Mouse (Mus musculus) liver, adult 2 months (tissue): Measurements from ENCODE around the gene Sprr2i. TPM values are rescaled to one million over a fixed set of nuclear protein-coding genes. Genes with fewer than 3 reads are reported as not detected.

ENCODE experiments used
- DNase-seq: peaks from one replicate; pipeline ENCODE4 v3.0.0-alpha.2; 2011; ENCODE audit warnings: low read depth, low spot score; ENCODE audit errors: extremely low read depth
- H3K27ac ChIP-seq: fragments of 200-500 bp; replicated peaks from 2 replicates; pipeline ENCODE4 v1.5.1; 2012; ENCODE audit warnings: low read depth, mild to moderate bottlenecking, control low read depth, inconsistent platforms, low read length; ENCODE audit not compliant: insufficient read depth
- H3K27me3 ChIP-seq: fragments of 200-500 bp; 2 replicates; pipeline ENCODE4 v1.6.1; 2012; ENCODE audit warnings: mild to moderate bottlenecking, moderate library complexity, low read length, inconsistent platforms; ENCODE audit not compliant: control insufficient read depth, insufficient read depth
- H3K36me3 ChIP-seq: fragments of 200-500 bp; 2 replicates; pipeline ENCODE4 v1.6.1; 2012; ENCODE audit warnings: low read length, inconsistent platforms; ENCODE audit not compliant: control insufficient read depth, insufficient read depth
- H3K4me1 ChIP-seq: fragments of 200-500 bp; 2 replicates; pipeline ENCODE4 v1.6.1; 2011; ENCODE audit warnings: low read length; ENCODE audit not compliant: control insufficient read depth, insufficient read depth
- H3K4me3 ChIP-seq: fragments of 200-500 bp; 2 replicates; pipeline ENCODE4 v1.5.1; 2011; ENCODE audit warnings: low read depth, mild to moderate bottlenecking, control low read depth, low read length, moderate library complexity; ENCODE audit not compliant: insufficient read depth
- H3K79me2 ChIP-seq: fragments of 200-500 bp; 2 replicates; pipeline ENCODE4 v1.6.1; 2012; ENCODE audit warnings: inconsistent platforms, mild to moderate bottlenecking, low read length, moderate library complexity; ENCODE audit not compliant: control insufficient read depth, insufficient read depth
- H3K9ac ChIP-seq: fragments of 200-500 bp; 2 replicates; pipeline ENCODE4 v1.6.1; 2012; ENCODE audit warnings: low read depth, mild to moderate bottlenecking, control low read depth, inconsistent platforms, low read length
- CTCF ChIP-seq: fragments of 200-500 bp; IDR thresholded peaks from 2 replicates; pipeline ENCODE4 v1.5.1; 2011; ENCODE audit warnings: low read depth, low read length, control low read depth
- POLR2A ChIP-seq: fragments of 200-500 bp; IDR thresholded peaks from 2 replicates; pipeline ENCODE4 v1.6.1; 2011; ENCODE audit warnings: low read length, control low read depth; ENCODE audit not compliant: insufficient read depth; ENCODE audit errors: extremely low read depth
- WGBS: fragments of 180-500 bp; shearing (Covaris S2); methylation state at CpG from one replicate; pipeline ENCODE4 v1.1.7; 2018; 5-methylcytosine and 5-hydroxymethylcytosine counted together
- polyA plus RNA-seq: library from polyadenylated mRNA; depleted of rRNA; stranded (reverse); fragments of >200 nt; gene quantifications from 2 replicates; pipeline ENCODE4 v1.2.3, GENCODE M21; 2012
- total RNA-seq: library from RNA; depleted of rRNA; stranded (reverse); fragments of >200 nt; gene quantifications from 2 replicates; pipeline ENCODE4 v1.2.3, GENCODE M21; 2014

Sprr2i gene
- total and polyA plus RNA-seq, 2 experiments: not detected

GRCm38 (mm10) chr3:92417782-92418181 is 10.0 kb downstream of the Sprr2i start, which contains the start of gene Sprr2j-ps:
Gene Sprr2j-ps, plus strand, starts transcription at chr3:92418082.
- H3K4me3 ChIP-seq: no peak within 1 kb of the TSS
- H3K27ac ChIP-seq: no peak within 1 kb of the TSS
- no peaks in the 10 kb centered on the region for H3K27me3 ChIP-seq
- no peak for DNase-seq
- no peaks in the 10 kb centered on the region for H3K36me3 ChIP-seq
- H3K4me1 ChIP-seq: no peaks in the 10 kb centered on the region
- H3K9ac ChIP-seq: no peak within 1 kb of the TSS
- TF ChIP-seq CTCF (no peak), POLR2A (no peak)
- no peaks in the 10 kb centered on the region for H3K79me2 ChIP-seq
- WGBS: 92% methylated on average over 2 of the region's 2 CpGs

DNA sequence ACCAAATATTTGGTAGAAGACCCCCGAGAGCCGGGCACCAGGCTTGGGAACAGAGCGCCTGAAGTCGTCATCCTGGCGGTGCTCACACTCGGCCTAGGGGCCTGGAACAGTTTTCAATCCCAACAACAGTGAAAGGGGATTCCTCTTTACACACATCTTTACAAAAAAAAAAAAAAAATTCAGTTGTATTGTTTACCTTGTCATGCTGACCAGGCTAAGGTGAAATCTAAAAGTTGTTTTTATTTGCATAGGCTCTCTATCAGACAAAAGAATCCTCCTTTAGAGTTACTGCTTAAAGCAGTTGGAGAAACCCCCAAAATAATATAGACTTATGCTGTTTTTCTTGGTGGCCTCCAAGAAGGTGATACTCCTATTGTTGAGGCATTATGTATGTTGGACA is 21.5 kb downstream of the Sprr2i start, which contains the start of gene Gm9774:
Gm9774 (minus strand) TSS at position 101 of the 400 bp plus-strand sequence.
- Histone ChIP-seq H3K4me1 (no peaks in the 10 kb centered on the region), H3K27me3 (no peaks in the 10 kb centered on the region), H3K36me3 (no peaks in the 10 kb centered on the region), H3K79me2 (no peaks in the 10 kb centered on the region), H3K9ac (no peak within 1 kb of the TSS), H3K27ac (no peak within 1 kb of the TSS), H3K4me3 (no peak within 1 kb of the TSS)
- 89% methylated on average over 6 of the region's 6 CpGs for WGBS
- TF ChIP-seq POLR2A (no peak), CTCF (no peak)
- DNase-seq: no peak

DNA sequence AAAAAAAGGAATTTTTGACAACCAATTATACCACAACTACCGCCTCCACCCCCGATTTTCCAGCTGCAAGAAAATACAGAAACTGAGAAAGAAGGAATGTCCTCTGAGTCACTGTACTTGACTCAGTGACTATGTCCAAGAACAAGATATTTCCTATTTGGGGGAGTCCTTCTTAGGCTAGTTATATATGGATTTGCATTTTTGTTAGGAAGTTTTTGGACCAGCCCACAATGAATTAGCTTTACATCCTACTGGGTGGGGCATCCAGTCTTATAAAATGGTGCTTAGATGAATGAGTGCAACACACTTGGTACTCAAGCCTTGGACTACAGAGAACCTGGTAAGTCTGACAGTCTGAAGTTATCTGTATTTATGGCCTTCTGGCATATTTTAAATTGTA is 24.5 kb downstream of the Sprr2i start, which contains the start of gene Sprr2k:
Sprr2k (plus strand) TSS at position 301 of the 400 bp plus-strand sequence.
- H3K79me2 ChIP-seq: no peaks in the 10 kb centered on the region
- DNase-seq: no peak
- no peak within 1 kb of the TSS for H3K27ac ChIP-seq
- TF ChIP-seq POLR2A: no peak
- TF ChIP-seq CTCF: no peak
- H3K27me3 ChIP-seq: no peaks in the 10 kb centered on the region
- no peaks in the 10 kb centered on the region for H3K4me1 ChIP-seq
- H3K9ac ChIP-seq: no peak within 1 kb of the TSS
- H3K4me3 ChIP-seq: no peak within 1 kb of the TSS
- WGBS: 89% methylated on average over 2 of the region's 2 CpGs
- no peaks in the 10 kb centered on the region for H3K36me3 ChIP-seq

GRCm38 (mm10) chr3:92438689-92439088 is 30.9 kb downstream of the Sprr2i start, which contains the start of gene Sprr1b:
Gene Sprr1b, minus strand, starts transcription at chr3:92438789.
- no peaks in the 10 kb centered on the region for H3K27me3 ChIP-seq
- no peak within 1 kb of the TSS for H3K27ac ChIP-seq
- no peaks in the 10 kb centered on the region for H3K4me1 ChIP-seq
- H3K4me3 ChIP-seq: no peak within 1 kb of the TSS
- no peak within 1 kb of the TSS for H3K9ac ChIP-seq
- no peaks in the 10 kb centered on the region for H3K36me3 ChIP-seq
- WGBS: 100% methylated on average over 3 of the region's 3 CpGs
- TF ChIP-seq POLR2A: no peak
- TF ChIP-seq CTCF: no peak
- DNase-seq: no peak
- H3K79me2 ChIP-seq: no peaks in the 10 kb centered on the region

DNA sequence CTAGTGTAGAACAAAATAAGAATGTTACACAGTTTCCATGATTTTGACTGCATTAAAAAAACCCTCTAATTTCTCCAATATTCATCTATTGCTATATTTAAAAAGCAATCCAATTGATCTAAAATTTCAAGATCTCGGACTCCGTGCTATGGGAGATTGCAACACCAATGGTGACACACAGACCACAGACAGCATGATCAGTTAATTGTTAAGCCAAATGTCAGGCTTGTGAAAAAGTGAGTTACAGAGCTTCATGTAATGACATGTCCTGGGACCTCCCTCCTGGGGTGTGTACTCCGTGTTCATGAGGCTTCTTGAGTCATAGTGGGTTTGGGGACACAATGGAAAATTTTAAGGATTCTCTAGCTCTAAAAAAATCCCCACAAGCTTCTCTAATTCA is 32.4 kb downstream of the Sprr2i start:
- H3K4me3 ChIP-seq: no peak overlapping the region
- TF ChIP-seq CTCF (no peak), POLR2A (no peak)
- H3K9ac ChIP-seq: no peak overlapping the region
- DNase-seq: peak; percentile 69
- no peaks in the 10 kb centered on the region for H3K36me3 ChIP-seq
- no peaks in the 10 kb centered on the region for H3K27me3 ChIP-seq
- H3K79me2 ChIP-seq: no peaks in the 10 kb centered on the region
- H3K4me1 ChIP-seq: no peaks in the 10 kb centered on the region
- no peak overlapping the region for H3K27ac ChIP-seq
- WGBS: 31% methylated on average over 3 of the region's 3 CpGs

DNA sequence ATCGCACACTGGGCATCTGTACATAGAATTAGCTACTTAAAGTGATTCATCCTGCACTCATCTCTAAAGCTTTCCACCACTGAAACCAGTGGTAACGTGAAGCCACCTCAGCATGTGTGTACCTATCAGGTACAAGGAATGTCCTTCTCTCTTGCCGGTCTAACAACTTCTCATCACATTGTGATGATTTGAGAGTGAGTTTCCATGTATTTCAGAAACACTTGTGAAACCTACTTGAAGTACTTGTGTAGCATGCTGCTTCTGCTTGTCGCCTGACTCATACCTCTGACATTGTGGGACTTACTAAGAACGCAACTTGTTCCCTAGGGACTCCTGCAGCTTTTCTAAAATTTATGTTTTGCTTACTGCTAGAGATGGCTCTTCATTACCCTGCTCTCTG is 47.4 kb downstream of the Sprr2i start:
- TF ChIP-seq POLR2A: no peak
- H3K36me3 ChIP-seq: no peaks in the 10 kb centered on the region
- H3K9ac ChIP-seq: no peak overlapping the region
- H3K79me2 ChIP-seq: no peaks in the 10 kb centered on the region
- 85% methylated on average over 5 of the region's 5 CpGs for WGBS
- H3K27ac ChIP-seq: no peak overlapping the region
- H3K4me1 ChIP-seq: no peaks in the 10 kb centered on the region
- H3K27me3 ChIP-seq: no peaks in the 10 kb centered on the region
- H3K4me3 ChIP-seq: no peak overlapping the region
- DNase-seq: no peak
